Mouse (Mus musculus): ENCODE data around the gene St6galnac3.

GRCm38 (mm10) chr3:153287081-153287480 is 437.9 kb downstream of the St6galnac3 start:
- no peak for TF ChIP-seq EP300 (optimal IDR thresholded peaks at IDR 0.05)
- no peak for TF ChIP-seq CTCF (IDR thresholded peaks at IDR 0.05; ENCODE audit: low read depth)
